Mouse (Mus musculus) MEL (cell line): ENCODE measurements around the gene P2rx1. TPM values are rescaled to one million over a fixed set of nuclear protein-coding genes. Genes with fewer than 3 reads are reported as not detected.

Source experiments
- DNase-seq: peaks from one replicate; pipeline ENCODE4 v3.0.0; 2011; ENCODE audit warnings: low read depth, low spot score
- H3K27ac ChIP-seq: 2 replicates; pipeline ENCODE4 v1.5.1; 2012; ENCODE audit warnings: low read depth, mild to moderate bottlenecking, control low read depth, low read length, moderate library complexity; ENCODE audit not compliant: control insufficient read depth
- H3K27me3 ChIP-seq, 2 experiments: fragments of 150-350 bp in 1 of 2; sonication (generic) in 1 of 2; 2 replicates each; pipeline ENCODE4 v1.6.1; 2012; ENCODE audit warnings: low read length in 2 of 2, mild to moderate bottlenecking in 2 of 2, improper control_type of control experiment in 1 of 2, moderate library complexity in 1 of 2; ENCODE audit not compliant: insufficient read depth in 2 of 2, control insufficient read depth in 1 of 2
- H3K36me3 ChIP-seq, 2 experiments: 2 replicates each; pipeline ENCODE4 v1.6.1; 2012 to 2014; ENCODE audit warnings: low read length in 2 of 2, improper control_type of control experiment in 1 of 2, inconsistent platforms in 1 of 2, mild to moderate bottlenecking in 1 of 2; ENCODE audit not compliant: insufficient read depth in 2 of 2, control insufficient read depth in 1 of 2
- H3K4me1 ChIP-seq, 2 experiments: fragments of 150-350 bp in 1 of 2; sonication (generic) in 1 of 2; 2 replicates each; pipeline ENCODE4 v1.6.1; 2012; ENCODE audit warnings: low read length in 2 of 2, improper control_type of control experiment in 1 of 2, mild to moderate bottlenecking in 1 of 2; ENCODE audit not compliant: insufficient read depth in 2 of 2, control insufficient read depth in 1 of 2
- H3K4me3 ChIP-seq, 2 experiments: fragments of 150-350 bp in 1 of 2; sonication (generic) in 1 of 2; 2 replicates each; pipeline ENCODE4 v1.5.1; 2012; ENCODE audit warnings: low read depth in 2 of 2, low read length in 2 of 2, mild to moderate bottlenecking in 2 of 2, moderate library complexity in 2 of 2, control low read depth in 1 of 2, improper control_type of control experiment in 1 of 2; ENCODE audit not compliant: control insufficient read depth in 1 of 2, insufficient read depth in 1 of 2
- H3K79me2 ChIP-seq: 2 replicates; pipeline ENCODE4 v1.6.1; 2012; ENCODE audit warnings: mild to moderate bottlenecking, low read length, moderate library complexity; ENCODE audit not compliant: control insufficient read depth, poor library complexity, insufficient read depth
- H3K9ac ChIP-seq: 2 replicates; pipeline ENCODE4 v1.6.1; 2012; ENCODE audit warnings: low read depth, mild to moderate bottlenecking, control low read depth, low read length, moderate library complexity; ENCODE audit not compliant: control insufficient read depth, poor library complexity, severe bottlenecking
- H3K9me3 ChIP-seq: fragments of 150-350 bp; sonication (generic); replicated peaks from 2 replicates; pipeline ENCODE4 v1.6.1; 2012; ENCODE audit warnings: mild to moderate bottlenecking, low read length, improper control_type of control experiment, moderate library complexity; ENCODE audit not compliant: insufficient read depth
- BHLHE40 ChIP-seq: IDR thresholded peaks from 2 replicates; pipeline ENCODE4 v1.6.1; 2012; ENCODE audit warnings: low read depth, mild to moderate bottlenecking, inconsistent platforms, low read length, improper control_type of control experiment, borderline replicate concordance
- CHD2 ChIP-seq: IDR thresholded peaks from 2 replicates; pipeline ENCODE4 v1.6.1; 2011; ENCODE audit warnings: low read length, improper control_type of control experiment
- CTCF ChIP-seq, 3 experiments: IDR thresholded peaks in 2 of 3; conservative IDR thresholded peaks in 1 of 3; 2 replicates each; pipeline ENCODE4 v1.5.1; 2011 to 2012; ENCODE audit warnings: low read length in 3 of 3, low read depth in 2 of 3, mild to moderate bottlenecking in 2 of 3, improper control_type of control experiment in 1 of 3, inconsistent platforms in 1 of 3, mixed read lengths in 1 of 3, moderate library complexity in 1 of 3; ENCODE audit not compliant: control insufficient read depth in 1 of 3, insufficient read depth in 1 of 3, poor library complexity in 1 of 3, severe bottlenecking in 1 of 3
- GABPA ChIP-seq: IDR thresholded peaks from 2 replicates; pipeline ENCODE4 v1.6.1; 2012; ENCODE audit warnings: low read depth, mild to moderate bottlenecking, inconsistent platforms, low read length, improper control_type of control experiment, moderate library complexity
- GATA1 ChIP-seq: IDR thresholded peaks from 2 replicates; pipeline ENCODE4 v1.6.1; 2011; ENCODE audit warnings: low read depth, low read length, improper control_type of control experiment
- HCFC1 ChIP-seq: IDR thresholded peaks from 2 replicates; pipeline ENCODE4 v1.6.1; 2012; ENCODE audit warnings: low read depth, mild to moderate bottlenecking, inconsistent platforms, low read length, improper control_type of control experiment, moderate library complexity
- JUND ChIP-seq: IDR thresholded peaks from 2 replicates; pipeline ENCODE4 v1.6.1; 2011; ENCODE audit warnings: low read depth, mild to moderate bottlenecking, improper control_type of control experiment, low read length
- MAZ ChIP-seq: IDR thresholded peaks from 2 replicates; pipeline ENCODE4 v1.6.1; 2012; ENCODE audit warnings: low read depth, mild to moderate bottlenecking, inconsistent platforms, low read length, improper control_type of control experiment
- MEF2A ChIP-seq: IDR thresholded peaks from 2 replicates; pipeline ENCODE4 v1.6.1; 2014; ENCODE audit warnings: low read depth, mild to moderate bottlenecking, inconsistent platforms, low read length, improper control_type of control experiment; ENCODE audit not compliant: poor library complexity, insufficient replicate concordance, severe bottlenecking; ENCODE audit errors: extremely low read depth
- MYC ChIP-seq: IDR thresholded peaks from 2 replicates; pipeline ENCODE4 v1.6.1; 2011; ENCODE audit warnings: low read depth, mild to moderate bottlenecking, low read length, improper control_type of control experiment, moderate library complexity
- NELFE ChIP-seq: IDR thresholded peaks from 2 replicates; pipeline ENCODE4 v1.6.1; 2011; ENCODE audit warnings: low read depth, low read length, improper control_type of control experiment
- POLR2AphosphoS2 ChIP-seq: IDR thresholded peaks from 2 replicates; pipeline ENCODE4 v1.6.1; 2011; ENCODE audit warnings: low read length, improper control_type of control experiment
- POLR2AphosphoS5 ChIP-seq: IDR thresholded peaks from 2 replicates; pipeline ENCODE4 v1.6.1; 2012; ENCODE audit warnings: low read depth, borderline replicate concordance, mild to moderate bottlenecking, inconsistent platforms, low read length, moderate library complexity, mixed read lengths
- RAD21 ChIP-seq: IDR thresholded peaks from 2 replicates; pipeline ENCODE4 v1.6.1; 2011; ENCODE audit warnings: mild to moderate bottlenecking, low read depth, low read length, improper control_type of control experiment
- RCOR1 ChIP-seq: IDR thresholded peaks from 2 replicates; pipeline ENCODE4 v1.6.1; 2012; ENCODE audit warnings: low read depth, mild to moderate bottlenecking, inconsistent platforms, low read length, improper control_type of control experiment
- SMC3 ChIP-seq: IDR thresholded peaks from 2 replicates; pipeline ENCODE4 v1.6.1; 2011; ENCODE audit warnings: low read depth, low read length, improper control_type of control experiment
- TCF12 ChIP-seq: IDR thresholded peaks from 2 replicates; pipeline ENCODE4 v1.6.1; 2014; ENCODE audit warnings: low read depth, mild to moderate bottlenecking, inconsistent platforms, low read length, improper control_type of control experiment, moderate library complexity
- UBTF ChIP-seq: IDR thresholded peaks from 2 replicates; pipeline ENCODE4 v1.6.1; 2012; ENCODE audit warnings: low read depth, mild to moderate bottlenecking, inconsistent platforms, low read length, improper control_type of control experiment, moderate library complexity, borderline replicate concordance; ENCODE audit not compliant: insufficient read depth
- USF1 ChIP-seq: IDR thresholded peaks from 2 replicates; pipeline ENCODE4 v1.6.1; 2014; ENCODE audit warnings: low read depth, mild to moderate bottlenecking, inconsistent platforms, low read length, improper control_type of control experiment, moderate library complexity
- USF2 ChIP-seq, 2 experiments: IDR thresholded peaks; 2 replicates each; pipeline ENCODE4 v1.6.1; 2011 to 2012; ENCODE audit warnings: improper control_type of control experiment in 2 of 2, low read length in 2 of 2, borderline replicate concordance in 1 of 2, inconsistent platforms in 1 of 2, low read depth in 1 of 2, mild to moderate bottlenecking in 1 of 2; ENCODE audit not compliant: insufficient read depth in 1 of 2
- ZC3H11A ChIP-seq: IDR thresholded peaks from 2 replicates; pipeline ENCODE4 v1.6.1; 2012; ENCODE audit warnings: low read depth, mild to moderate bottlenecking, inconsistent platforms, low read length, improper control_type of control experiment
- polyA plus RNA-seq, 2 experiments: library from polyadenylated mRNA; stranded (reverse) in 1 of 2; unstranded in 1 of 2; fragments of >175 nt in 1 of 2; fragments of >200 nt in 1 of 2; gene quantifications; 2 replicates each; pipeline versions ENCODE4 v1.2.1 to v1.2.4; 2012; ENCODE audit warnings: low replicate concordance in 2 of 2, low read depth in 1 of 2; ENCODE audit not compliant: insufficient read length in 2 of 2, insufficient read depth in 1 of 2, missing spikeins in 1 of 2
- total RNA-seq: library from RNA; depleted of rRNA; stranded (reverse); fragments of 300-350 nt; gene quantifications from 2 replicates; pipeline ENCODE4 v1.2.3, GENCODE M21; 2012

The P2rx1 gene
- total and polyA plus RNA-seq, 3 experiments: 3.0 to 8.1 TPM; not detected in 1

GRCm38 (mm10) chr11:72951137-72952000 is 47.5 kb upstream of the P2rx1 start:
- H3K4me1 ChIP-seq: peaks cover 0 to 30% of the 10 kb centered on the region in 2 experiments; a peak in 3 of 4 replicates

GRCm38 (mm10) chr11:72952226-72952625 is 46.7 kb upstream of the P2rx1 start:
- H3K9ac ChIP-seq: no peak overlapping the region
- peaks cover 3 to 26% of the 10 kb centered on the region in 2 experiments for H3K4me1 ChIP-seq

More at GRCm38 (mm10) chr11:72951137-72952000, 47.5 kb upstream of the P2rx1 start:
- Histone ChIP-seq H3K27me3 (no peaks in the 10 kb centered on the region), H3K27ac (no peak overlapping the region), H3K36me3 (peaks cover 0 to 4% of the 10 kb centered on the region in 2 experiments; a peak in 2 of 4 replicates), H3K9me3 (no peaks in the 10 kb centered on the region), H3K79me2 (no peaks in the 10 kb centered on the region), H3K4me3 (no peak overlapping the region), H3K9ac (no peak overlapping the region)
- DNase-seq: no peak
- TF ChIP-seq RAD21 (no peak), JUND (no peak), UBTF (no peak), HCFC1 (no peak), TCF12 (no peak), USF2 (IDR thresholded peaks at IDR 0.05; ENCODE audit: borderline replicate concordance in 1 of 2, insufficient read depth in 1 of 2, low read depth in 1 of 2, low read length in 2 of 2) (no peak), USF1 (no peak), NELFE (no peak), CTCF (IDR thresholded peaks at IDR 0.05 in 2 of 3, conservative IDR thresholded peaks at IDR 0.05 in 1 of 3; ENCODE audit: control insufficient read depth in 1 of 3, insufficient read depth in 1 of 3, low read depth in 2 of 3, low read length in 3 of 3, poor library complexity in 1 of 3, severe bottlenecking in 1 of 3) (no peak)

More at GRCm38 (mm10) chr11:72952226-72952625, 46.7 kb upstream of the P2rx1 start:
- no peak for TF ChIP-seq MAZ
- TF ChIP-seq SMC3: no peak
- no peak for TF ChIP-seq UBTF
- no peak for TF ChIP-seq POLR2AphosphoS2
- TF ChIP-seq CHD2: no peak
- TF ChIP-seq BHLHE40: no peak
- TF ChIP-seq GABPA: no peak
- no peak for TF ChIP-seq JUND
- no peak for TF ChIP-seq GATA1
- TF ChIP-seq MEF2A: no peak
- no peak for TF ChIP-seq ZC3H11A
- TF ChIP-seq RAD21: no peak
- no peak for TF ChIP-seq POLR2AphosphoS5
- no peak for TF ChIP-seq MYC
- no peak for TF ChIP-seq RCOR1
- TF ChIP-seq CTCF (IDR thresholded peaks at IDR 0.05 in 2 of 3, conservative IDR thresholded peaks at IDR 0.05 in 1 of 3; ENCODE audit: control insufficient read depth in 1 of 3, insufficient read depth in 1 of 3, low read depth in 2 of 3, low read length in 3 of 3, poor library complexity in 1 of 3, severe bottlenecking in 1 of 3): no peak
- Histone ChIP-seq H3K27ac (no peak overlapping the region), H3K9me3 (no peaks in the 10 kb centered on the region), H3K27me3 (no peaks in the 10 kb centered on the region), H3K79me2 (no peaks in the 10 kb centered on the region), H3K36me3 (peaks cover 0 to 6% of the 10 kb centered on the region in 2 experiments; a peak in 2 of 4 replicates), H3K4me3 (no peak overlapping the region)
- no peak for DNase-seq
